Mouse (Mus musculus) C2C12 (cell line): ENCODE data around the gene Dpf3.

Experiments used
- CEBPB ChIP-seq: IDR thresholded peaks from one replicate; pipeline ENCODE4 v1.6.1; 2011; ENCODE audit warnings: low read depth, mild to moderate bottlenecking, control low read depth, moderate library complexity
- CTCF ChIP-seq: IDR thresholded peaks from one replicate; pipeline ENCODE4 v1.5.1; 2011; ENCODE audit not compliant: control insufficient read depth, insufficient read depth, insufficient read length
- FOSL1 ChIP-seq: IDR thresholded peaks from one replicate; pipeline ENCODE4 v1.8.0; 2011; ENCODE audit warnings: mild to moderate bottlenecking, low read length; ENCODE audit not compliant: poor library complexity, insufficient read depth, severe bottlenecking
- MAX ChIP-seq: IDR thresholded peaks from one replicate; pipeline ENCODE4 v1.6.1; 2011; ENCODE audit warnings: mild to moderate bottlenecking, control low read depth
- MYOG ChIP-seq: IDR thresholded peaks from one replicate; pipeline ENCODE4 v1.6.1; 2011; ENCODE audit not compliant: control insufficient read depth, insufficient read length; ENCODE audit errors: extremely low read depth
- USF1 ChIP-seq: IDR thresholded peaks from one replicate; pipeline ENCODE4 v1.6.1; 2011; ENCODE audit warnings: low read depth, mild to moderate bottlenecking, control low read depth, moderate library complexity

DNA sequence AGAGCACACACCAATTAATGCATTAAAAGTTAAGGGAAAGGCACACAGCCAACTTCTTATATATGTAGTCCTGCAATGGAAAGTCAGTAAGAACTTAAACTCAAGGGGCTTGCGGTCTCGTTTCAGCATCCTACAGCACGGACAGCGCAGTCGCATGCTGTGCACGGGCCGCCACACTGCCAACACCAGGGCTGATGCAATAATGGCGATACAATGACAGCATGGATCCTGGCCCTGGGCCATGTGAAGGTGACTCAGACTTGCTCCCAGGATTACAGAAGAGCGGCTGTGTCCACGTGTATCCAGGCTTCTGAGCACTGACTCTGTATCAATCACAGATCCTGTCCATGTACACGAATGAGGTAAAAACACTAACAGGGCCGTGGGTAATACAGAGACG lies 158.6 kb downstream of the Dpf3 start:
- no peak for TF ChIP-seq CTCF
- TF ChIP-seq USF1 = no peak
- TF ChIP-seq MAX = no peak
- TF ChIP-seq MYOG = no peak
- no peak for TF ChIP-seq FOSL1
- TF ChIP-seq CEBPB = peak; percentile 32
